Mouse (Mus musculus) CH12.LX (cell line): ENCODE data around the gene Dctn1. TPM values are rescaled to one million over a fixed set of nuclear protein-coding genes. Genes with fewer than 3 reads are reported as not detected.

Experiments used
- DNase-seq: peaks from one replicate; pipeline ENCODE4 v3.0.0-alpha.2; 2013; ENCODE audit errors: extremely low read depth
- H3K27ac ChIP-seq: 2 replicates; pipeline ENCODE4 v1.5.1; 2012; ENCODE audit warnings: low read depth, mild to moderate bottlenecking, control low read depth, moderate library complexity; ENCODE audit not compliant: insufficient read depth
- H3K27me3 ChIP-seq: replicated peaks from 2 replicates; pipeline ENCODE3; 2012; ENCODE audit warnings: inconsistent platforms
- H3K36me3 ChIP-seq, 2 experiments: replicated peaks in 1 of 2; 2 replicates each; pipeline versions ENCODE3 to v1.6.1; 2012; ENCODE audit warnings: inconsistent platforms in 1 of 2, low read length in 1 of 2, mild to moderate bottlenecking in 1 of 2, mixed read lengths in 1 of 2, moderate library complexity in 1 of 2; ENCODE audit not compliant: control insufficient read depth in 1 of 2, insufficient read depth in 1 of 2
- H3K4me1 ChIP-seq, 2 experiments: 2 replicates each; pipeline ENCODE4 v1.6.1; 2012; ENCODE audit warnings: inconsistent platforms in 1 of 2, moderate library complexity in 1 of 2; ENCODE audit not compliant: insufficient read depth in 2 of 2, control insufficient read depth in 1 of 2
- H3K4me2 ChIP-seq: 2 replicates; pipeline ENCODE4 v1.6.1; 2012; ENCODE audit warnings: low read depth, mild to moderate bottlenecking, control low read depth; ENCODE audit not compliant: poor library complexity, insufficient read depth, severe bottlenecking
- H3K4me3 ChIP-seq, 3 experiments: fragments of 150-350 bp in 1 of 3; sonication (generic) in 1 of 3; replicated peaks in 1 of 3; 2 replicates each; pipeline versions ENCODE3 to v1.5.1; 2011 to 2012; ENCODE audit warnings: low read depth in 2 of 3, low read length in 2 of 3, mild to moderate bottlenecking in 2 of 3, moderate library complexity in 2 of 3, control low read depth in 1 of 3, improper control_type of control experiment in 1 of 3, inconsistent platforms in 1 of 3, mixed read lengths in 1 of 3; ENCODE audit not compliant: poor library complexity in 1 of 3
- H3K79me2 ChIP-seq: replicated peaks from 2 replicates; pipeline ENCODE4 v1.6.1; 2012; ENCODE audit warnings: mild to moderate bottlenecking, moderate library complexity; ENCODE audit not compliant: control insufficient read depth, poor library complexity, insufficient read depth, severe bottlenecking; ENCODE audit errors: extremely low read depth
- H3K9ac ChIP-seq: 2 replicates; pipeline ENCODE4 v1.6.1; 2012; ENCODE audit warnings: low read depth, mild to moderate bottlenecking, control low read depth, moderate library complexity; ENCODE audit not compliant: insufficient read depth
- H3K9me3 ChIP-seq: replicated peaks from 2 replicates; pipeline ENCODE3; 2012; ENCODE audit warnings: low read length, inconsistent platforms, mixed read lengths
- E2F4 ChIP-seq: IDR thresholded peaks from 2 replicates; pipeline ENCODE4 v1.6.1; 2011; ENCODE audit warnings: low read depth, low read length, improper control_type of control experiment; ENCODE audit not compliant: insufficient replicate concordance
- IRF4 ChIP-seq: IDR thresholded peaks from 2 replicates; pipeline ENCODE4 v1.6.1; 2014; ENCODE audit warnings: low read depth, mild to moderate bottlenecking, inconsistent platforms, low read length, improper control_type of control experiment
- JUN ChIP-seq: IDR thresholded peaks from 2 replicates; pipeline ENCODE4 v1.6.1; 2011; ENCODE audit warnings: low read depth, mild to moderate bottlenecking, low read length, improper control_type of control experiment, moderate library complexity; ENCODE audit not compliant: insufficient read depth
- JUND ChIP-seq: conservative IDR thresholded peaks from 2 replicates; pipeline ENCODE4 v1.6.1; 2011; ENCODE audit warnings: low read depth, low read length, improper control_type of control experiment
- MAFK ChIP-seq: IDR thresholded peaks from 2 replicates; pipeline ENCODE4 v1.6.1; 2011; ENCODE audit warnings: low read length, improper control_type of control experiment; ENCODE audit not compliant: insufficient replicate concordance
- MAX ChIP-seq: IDR thresholded peaks from 2 replicates; pipeline ENCODE4 v1.6.1; 2011; ENCODE audit warnings: low read length, improper control_type of control experiment
- MXI1 ChIP-seq: IDR thresholded peaks from 2 replicates; pipeline ENCODE4 v1.6.1; 2011; ENCODE audit warnings: mild to moderate bottlenecking, low read depth, low read length, improper control_type of control experiment
- NELFE ChIP-seq: IDR thresholded peaks from 2 replicates; pipeline ENCODE4 v1.6.1; 2011; ENCODE audit warnings: low read depth, low read length, improper control_type of control experiment
- NRF1 ChIP-seq: IDR thresholded peaks from 2 replicates; pipeline ENCODE4 v1.6.1; 2014; ENCODE audit warnings: low read depth, mild to moderate bottlenecking, inconsistent platforms, low read length, improper control_type of control experiment, moderate library complexity
- RAD21 ChIP-seq: IDR thresholded peaks from 2 replicates; pipeline ENCODE4 v1.6.1; 2011; ENCODE audit warnings: low read depth, mild to moderate bottlenecking, low read length, improper control_type of control experiment, moderate library complexity
- RCOR1 ChIP-seq: conservative IDR thresholded peaks from 2 replicates; pipeline ENCODE4 v1.6.1; 2012; ENCODE audit warnings: low read depth, mild to moderate bottlenecking, inconsistent platforms, low read length, improper control_type of control experiment
- TBP ChIP-seq: conservative IDR thresholded peaks from 2 replicates; pipeline ENCODE4 v1.6.1; 2011; ENCODE audit warnings: low read depth, low read length, improper control_type of control experiment
- TCF12 ChIP-seq: IDR thresholded peaks from 2 replicates; pipeline ENCODE4 v1.6.1; 2014; ENCODE audit warnings: low read depth, mild to moderate bottlenecking, inconsistent platforms, low read length, improper control_type of control experiment
- UBTF ChIP-seq: IDR thresholded peaks from 2 replicates; pipeline ENCODE4 v1.6.1; 2012; ENCODE audit warnings: low read depth, mild to moderate bottlenecking, inconsistent platforms, low read length, improper control_type of control experiment, moderate library complexity
- USF1 ChIP-seq: IDR thresholded peaks from 2 replicates; pipeline ENCODE4 v1.6.1; 2014; ENCODE audit warnings: low read depth, mild to moderate bottlenecking, inconsistent platforms, low read length, improper control_type of control experiment
- USF2 ChIP-seq: conservative IDR thresholded peaks from 2 replicates; pipeline ENCODE4 v1.6.1; 2011; ENCODE audit warnings: low read depth, low read length, improper control_type of control experiment
- ZKSCAN1 ChIP-seq: IDR thresholded peaks from 2 replicates; pipeline ENCODE4 v1.6.1; 2012; ENCODE audit warnings: low read depth, inconsistent platforms, low read length, improper control_type of control experiment, borderline replicate concordance
- dilution Hi-C: fragments of 300-500 bp; cut with MboI; formaldehyde crosslinking; loops from 2 replicates; pipeline ENCODE4 v1.14.3; 2020; ENCODE audit warnings: low sequenced_read_pairs; ENCODE audit not compliant: extremely low pct_unique_long_range_greater_than_20kb, extremely low pct_ligation_motif_present
- in situ Hi-C: fragments of 300-500 bp; cut with MboI; formaldehyde crosslinking; loops from 3 replicates; pipeline ENCODE4 v1.14.3; 2019; ENCODE audit warnings: low sequenced_read_pairs, low pct_ligation_motif_present, low pct_unique_long_range_greater_than_20kb, mixed read lengths
- polyA plus RNA-seq: library from polyadenylated mRNA; unstranded; fragments of >175 nt; gene quantifications from 2 replicates; pipeline ENCODE4 v1.2.1, GENCODE M21; 2012; ENCODE audit warnings: low read depth; ENCODE audit not compliant: insufficient read length
- total RNA-seq, 2 experiments: library from RNA; depleted of rRNA; stranded (reverse); fragments of 300-350 nt in 1 of 2; fragments of >200 nt in 1 of 2; gene quantifications; 2 replicates each; pipeline ENCODE4 v1.2.3; 2012 to 2014

Dctn1 gene
- total and polyA plus RNA-seq, 3 experiments: 12.8 to 36.4 (median 19.8) TPM

- in situ Hi-C loops (no loop called here), dilution Hi-C loops (no loop called here)
- TF ChIP-seq RCOR1: no peak
- no peak for TF ChIP-seq TCF12
- TF ChIP-seq USF2: no peak
- TF ChIP-seq ZKSCAN1: no peak
- no peak for TF ChIP-seq UBTF
- no peak for TF ChIP-seq IRF4
- Histone ChIP-seq H3K4me2 (no peak overlapping the region), H3K79me2 (no peaks in the 10 kb centered on the region), H3K9ac (no peak overlapping the region), H3K4me3 (no peak overlapping the region), H3K27ac (no peak overlapping the region), H3K27me3 (no peaks in the 10 kb centered on the region), H3K4me1 (peaks cover 3 to 11% of the 10 kb centered on the region in 2 experiments; a peak in 2 of 4 replicates), H3K36me3 (peaks cover 0 to 5% of the 10 kb centered on the region in 2 experiments), H3K9me3 (no peaks in the 10 kb centered on the region)
- DNase-seq: no peak
Observed at GRCm38 (mm10) chr6:83145805-83146204, 19.9 kb upstream of the Dctn1 start.

DNA sequence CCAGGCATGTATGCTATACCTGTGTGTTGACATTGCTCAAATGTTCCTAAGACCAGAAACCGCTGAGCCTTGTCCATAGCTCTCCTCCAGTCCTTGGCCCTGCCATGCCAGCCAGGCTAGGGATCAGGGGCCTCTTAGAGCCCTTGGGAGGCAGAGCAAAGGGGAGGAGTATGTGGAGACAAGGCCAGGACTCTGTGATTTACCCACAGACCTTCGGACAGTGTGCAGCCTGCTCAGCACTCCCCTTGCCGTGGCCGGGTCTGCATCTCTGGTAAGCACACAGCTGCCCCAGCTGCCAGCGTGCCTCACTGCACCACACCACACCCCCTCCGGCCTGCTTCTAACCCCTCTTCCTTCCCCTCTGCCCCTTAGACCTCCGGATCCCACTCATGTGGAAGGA lies 18.4 kb upstream of the Dctn1 start:
- Histone ChIP-seq H3K4me3 (no peak overlapping the region), H3K4me1 (peaks cover 4 to 12% of the 10 kb centered on the region in 2 experiments; a peak in 2 of 4 replicates), H3K27me3 (no peaks in the 10 kb centered on the region), H3K27ac (no peak overlapping the region), H3K9ac (no peak overlapping the region), H3K36me3 (peaks cover 0 to 11% of the 10 kb centered on the region in 2 experiments), H3K9me3 (no peaks in the 10 kb centered on the region), H3K79me2 (no peaks in the 10 kb centered on the region), H3K4me2 (no peak overlapping the region)
- in situ Hi-C loops (no loop called here), dilution Hi-C loops (no loop called here)
- TF ChIP-seq JUN (no peak), NELFE (no peak), JUND (no peak), TBP (no peak), NRF1 (no peak), MXI1 (no peak), TCF12 (no peak), USF1 (no peak), ZKSCAN1 (no peak), RAD21 (no peak), E2F4 (no peak), MAX (no peak), USF2 (no peak), MAFK (no peak)
- DNase-seq: no peak
